Mouse (Mus musculus): ENCODE data around the gene Gfy.

The Gfy gene

DNA sequence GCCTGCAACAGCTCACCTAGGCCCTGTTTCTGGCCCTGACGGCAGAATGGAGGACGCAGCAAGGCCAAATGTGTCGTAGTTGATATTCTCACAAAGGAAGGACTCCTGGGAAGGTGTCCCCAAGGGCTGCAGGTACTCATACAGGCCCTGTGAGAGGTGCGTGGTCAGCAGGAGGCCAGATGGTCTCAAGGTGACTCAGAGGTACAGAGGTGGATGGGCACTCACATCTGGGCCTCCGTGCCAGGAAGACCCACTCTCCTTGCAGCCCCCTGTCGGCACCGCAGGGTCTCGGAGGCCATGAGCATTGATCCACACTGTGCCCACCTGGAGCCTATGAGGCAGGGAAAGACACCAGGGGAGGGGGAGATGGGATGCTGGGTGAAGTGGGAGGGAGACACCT is 33.9 kb downstream of the Gfy start:
- no peak for DNase-seq

DNA sequence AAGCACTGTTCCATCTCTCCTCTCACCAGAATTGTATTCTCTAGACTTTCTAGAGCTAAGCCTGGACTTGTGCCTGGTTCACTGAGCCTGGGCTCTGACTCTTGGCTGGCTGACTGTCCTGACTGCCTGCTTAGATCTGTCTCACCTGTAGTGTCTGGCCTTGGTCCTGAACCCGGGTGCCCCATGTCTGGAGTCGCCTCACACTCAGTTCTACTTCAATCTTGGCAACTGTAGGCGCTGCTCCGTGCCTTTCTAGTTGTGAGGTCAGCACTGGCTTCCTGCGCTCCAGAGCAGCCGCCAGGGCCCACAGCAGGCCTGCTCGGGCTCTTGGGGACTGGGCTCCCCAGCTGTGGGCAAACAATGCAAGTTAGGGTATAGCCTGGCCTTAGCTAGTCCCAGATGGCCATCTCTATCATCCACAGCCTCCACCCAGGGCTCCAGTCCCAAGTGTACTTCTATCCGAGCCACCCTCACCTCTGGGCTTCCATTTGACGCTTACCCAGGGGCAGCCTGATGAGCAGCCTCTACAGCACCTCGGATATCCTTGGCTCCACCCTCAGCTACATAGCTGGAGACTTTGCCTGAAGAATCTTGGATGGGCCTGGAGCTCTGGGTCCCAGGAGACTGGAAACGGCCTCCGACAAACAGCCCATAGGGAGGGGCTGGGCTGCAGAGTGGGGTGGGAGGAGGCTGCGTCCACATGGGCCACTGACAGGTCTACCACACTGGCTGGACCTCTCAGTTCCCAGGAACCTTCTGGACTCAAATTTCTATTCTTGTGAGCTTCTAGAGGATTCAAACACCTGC is 34.8 kb downstream of the Gfy start:
- no peak for DNase-seq

DNA sequence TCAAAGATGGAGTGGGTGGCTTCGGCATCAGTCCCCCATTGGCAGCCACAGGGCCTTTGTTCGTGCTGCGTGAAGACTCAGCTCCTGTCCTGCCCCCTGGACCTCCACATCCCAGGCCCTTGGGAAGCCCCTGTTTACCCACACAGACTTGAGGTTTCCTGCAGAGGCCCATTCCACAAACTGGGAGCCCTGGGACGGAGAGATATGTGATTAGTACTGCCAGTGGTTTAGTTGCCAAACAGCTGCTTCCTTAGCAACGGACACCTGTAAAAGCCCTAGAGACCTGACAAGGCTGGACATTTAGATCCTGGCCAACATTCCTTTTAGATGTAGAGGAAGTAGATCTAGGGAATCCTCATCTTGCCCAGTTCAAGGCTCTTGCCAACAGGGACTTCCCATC is 37.5 kb downstream of the Gfy start:
- DNase-seq, result no peak

DNA sequence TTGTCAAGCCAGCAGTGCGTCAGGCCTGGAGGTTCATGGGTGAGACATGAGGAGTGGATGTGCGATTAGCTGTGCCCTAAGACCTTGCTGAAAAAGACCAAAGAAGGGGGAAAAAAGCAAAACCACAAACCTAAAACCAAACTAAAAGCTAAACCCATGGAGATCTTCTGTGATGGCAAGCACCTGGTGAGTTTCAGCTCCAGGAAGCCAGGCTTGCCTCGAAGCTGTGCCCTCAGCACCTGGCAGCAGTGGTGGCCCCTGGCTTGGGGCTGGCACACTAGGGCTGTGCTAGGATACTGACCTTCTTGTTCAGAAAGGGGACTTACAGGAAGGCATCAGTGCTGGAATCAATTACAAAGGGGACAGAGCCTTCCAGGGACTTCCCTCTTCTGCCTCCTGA is 38.0 kb downstream of the Gfy start:
- DNase-seq, result no peak

DNA sequence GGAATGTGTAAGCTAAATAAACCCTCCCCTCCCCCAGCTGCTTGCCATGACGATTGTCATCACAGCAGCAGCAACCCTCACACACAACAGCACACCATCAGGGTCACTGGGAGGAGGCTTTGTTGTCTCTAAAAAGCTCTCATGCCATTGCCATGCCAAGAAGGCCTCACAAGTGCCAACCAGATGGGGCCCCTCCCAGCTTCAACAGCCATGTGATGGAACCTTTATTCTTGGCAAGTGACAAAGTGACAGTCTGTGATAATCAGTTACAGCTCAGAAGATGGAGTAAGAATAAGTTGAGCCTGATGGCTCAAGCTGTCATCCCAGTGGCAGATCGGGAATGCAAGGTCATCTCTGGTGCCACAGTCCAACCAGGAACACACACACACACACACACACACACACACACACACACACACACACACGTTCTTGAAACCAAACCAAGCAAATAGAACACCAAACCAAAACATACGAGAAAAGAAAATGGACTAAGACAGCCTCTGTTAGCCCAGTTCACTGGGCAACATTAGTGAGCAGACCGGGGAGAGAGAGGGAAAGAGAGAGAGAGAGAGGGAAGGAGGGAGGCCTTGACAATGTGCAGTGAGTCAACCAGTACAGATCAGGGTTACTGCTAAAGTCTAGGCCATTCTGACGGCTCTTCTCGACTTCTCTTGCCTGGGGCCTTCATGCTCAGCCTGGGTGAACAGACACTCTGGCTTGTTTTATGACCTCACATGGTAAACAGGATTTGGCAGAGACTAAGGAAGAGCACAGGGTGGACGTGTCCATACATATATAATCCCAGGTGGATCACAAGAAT is 39.3 kb downstream of the Gfy start:
- no peak for DNase-seq

DNA sequence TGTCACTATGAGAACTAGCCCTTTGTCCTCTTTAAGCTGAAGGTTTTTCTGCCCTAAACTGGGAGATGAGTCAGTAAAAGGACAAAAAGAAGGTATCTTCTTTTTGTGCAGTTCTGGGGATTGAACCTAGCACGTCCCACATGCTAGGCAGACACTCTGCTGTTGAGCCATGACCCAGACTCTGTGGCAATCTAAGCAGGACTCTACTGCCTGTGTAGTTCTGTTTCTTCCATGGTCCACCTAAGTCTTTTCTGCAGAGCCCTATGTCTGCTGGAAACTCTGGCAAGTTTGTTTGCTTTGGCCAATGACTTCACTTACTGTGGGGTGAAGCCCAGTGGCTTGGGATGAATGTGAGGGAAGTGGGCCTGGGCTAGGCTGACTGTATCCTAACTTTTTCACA is 41.0 kb downstream of the Gfy start:
- no peak for DNase-seq

DNA sequence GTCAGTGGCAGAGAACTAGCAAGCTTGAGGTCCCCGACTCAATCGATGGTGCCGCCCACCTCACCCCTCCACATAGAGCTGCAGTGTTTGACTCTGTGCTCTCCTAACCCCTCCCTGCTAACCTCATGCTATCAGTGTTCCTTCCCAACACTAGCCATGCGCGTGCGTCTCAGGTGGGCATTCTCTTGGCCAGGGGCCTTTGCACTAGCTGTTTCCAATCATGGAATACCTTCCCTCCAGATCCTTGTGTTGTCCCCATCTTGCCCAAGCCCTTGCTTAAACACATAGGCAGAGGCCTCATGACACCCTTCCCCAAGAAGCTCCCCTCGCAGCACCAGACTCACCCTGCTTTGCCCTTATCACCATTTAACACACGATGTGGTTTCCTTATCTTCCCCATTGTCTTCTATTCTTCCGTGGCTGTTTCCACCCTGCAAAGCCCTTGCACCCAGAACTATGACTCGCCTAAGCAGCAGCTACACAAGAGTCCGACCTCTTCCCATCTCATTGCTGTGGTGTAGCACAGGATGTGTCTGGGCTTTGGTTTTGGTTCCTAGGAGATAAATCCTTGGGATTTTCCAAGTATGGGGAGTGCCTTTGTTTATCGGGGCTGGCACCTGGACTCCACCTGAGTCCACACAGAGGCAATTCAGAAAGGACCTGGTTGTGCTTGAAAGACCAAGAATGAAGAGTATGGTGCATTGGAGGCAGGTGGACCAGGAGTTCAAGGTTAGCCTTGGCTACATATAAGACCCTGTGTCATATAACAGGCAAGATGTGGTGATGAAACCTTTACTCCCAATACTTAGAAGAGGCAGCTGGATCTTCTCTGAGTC is 42.0 kb downstream of the Gfy start:
- DNase-seq, result peak; percentile 60

DNA sequence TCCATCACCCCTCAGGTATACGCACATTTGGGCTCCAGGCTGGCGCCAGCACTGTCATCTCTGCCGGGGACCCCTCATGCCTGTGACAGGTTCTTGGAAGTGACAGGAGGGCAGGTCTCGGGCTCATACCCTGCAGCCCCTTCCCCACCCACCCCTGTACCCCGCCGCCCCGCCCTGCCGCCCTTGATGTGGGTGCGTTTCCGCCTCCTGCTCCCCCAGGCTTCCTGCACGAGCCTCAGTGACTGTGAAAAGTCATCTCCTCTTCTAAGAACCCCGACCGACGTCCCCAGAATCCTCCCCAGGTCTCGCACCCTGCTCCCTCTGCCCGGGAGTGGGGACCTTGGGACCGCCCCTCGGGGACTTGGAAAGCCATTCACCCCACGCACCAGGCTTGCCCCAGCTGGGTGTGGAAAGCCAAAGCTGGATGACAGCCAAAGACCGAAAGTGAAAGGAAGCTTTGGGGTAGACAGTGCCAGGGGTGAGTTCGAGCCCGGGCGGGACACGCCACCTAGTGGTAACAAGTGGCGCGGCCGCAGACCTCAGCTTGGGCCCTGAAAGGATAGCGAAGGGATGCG is 43.3 kb downstream of the Gfy start, which contains the start of the genes Gm45713 and Flt3l:
Gene Gm45713 (minus strand): TSS at position 239 of the 575 bp plus-strand sequence.
Gene Flt3l (minus strand): TSS at position 440 of the 575 bp plus-strand sequence.
- peak; percentile 89 for DNase-seq

DNA sequence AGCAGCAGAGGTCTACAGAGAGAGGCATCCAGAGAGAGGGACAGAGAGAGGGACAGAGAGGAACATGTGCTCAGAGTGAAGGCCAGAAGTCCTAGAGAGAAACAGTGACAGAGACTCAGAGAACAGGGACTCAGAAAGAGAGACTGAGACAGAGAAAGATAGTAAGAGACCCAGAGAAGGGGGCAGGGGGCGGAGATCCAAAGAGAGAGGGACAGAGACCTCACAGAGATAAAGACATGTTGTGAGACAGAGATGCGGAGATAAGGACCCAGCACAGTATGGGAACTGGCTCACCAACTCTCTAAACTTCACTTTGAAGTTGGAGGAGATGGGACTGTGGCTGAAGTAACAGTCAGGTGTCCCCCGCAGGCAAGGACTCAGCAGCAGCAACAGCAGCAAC is 44.0 kb downstream of the Gfy start:
- peak; percentile 52 for DNase-seq

DNA sequence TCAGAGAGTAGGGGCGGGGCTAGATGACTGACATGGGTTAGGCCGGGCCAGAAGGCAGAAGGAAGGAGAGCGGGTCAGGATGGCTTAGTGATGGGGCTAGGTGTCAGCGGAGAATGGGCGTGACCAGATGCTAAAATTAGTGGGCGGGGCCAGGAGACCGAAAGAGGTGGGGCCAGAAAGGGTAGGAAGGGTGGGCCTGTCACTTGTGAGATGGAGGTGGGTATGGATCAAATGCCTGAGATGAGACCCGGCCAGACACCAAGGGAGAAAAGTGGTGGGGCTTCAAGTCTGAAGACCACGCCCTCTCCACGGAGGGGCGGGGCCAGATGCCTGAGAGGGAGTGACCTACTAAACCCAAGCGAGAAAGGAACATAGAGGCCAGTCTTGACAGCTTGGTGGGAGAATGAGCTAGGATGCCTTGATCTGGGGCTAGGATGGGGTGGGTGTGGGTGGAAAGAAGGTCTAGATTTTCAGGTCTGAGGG is 44.8 kb downstream of the Gfy start:
- peak; percentile 84 for DNase-seq

DNA sequence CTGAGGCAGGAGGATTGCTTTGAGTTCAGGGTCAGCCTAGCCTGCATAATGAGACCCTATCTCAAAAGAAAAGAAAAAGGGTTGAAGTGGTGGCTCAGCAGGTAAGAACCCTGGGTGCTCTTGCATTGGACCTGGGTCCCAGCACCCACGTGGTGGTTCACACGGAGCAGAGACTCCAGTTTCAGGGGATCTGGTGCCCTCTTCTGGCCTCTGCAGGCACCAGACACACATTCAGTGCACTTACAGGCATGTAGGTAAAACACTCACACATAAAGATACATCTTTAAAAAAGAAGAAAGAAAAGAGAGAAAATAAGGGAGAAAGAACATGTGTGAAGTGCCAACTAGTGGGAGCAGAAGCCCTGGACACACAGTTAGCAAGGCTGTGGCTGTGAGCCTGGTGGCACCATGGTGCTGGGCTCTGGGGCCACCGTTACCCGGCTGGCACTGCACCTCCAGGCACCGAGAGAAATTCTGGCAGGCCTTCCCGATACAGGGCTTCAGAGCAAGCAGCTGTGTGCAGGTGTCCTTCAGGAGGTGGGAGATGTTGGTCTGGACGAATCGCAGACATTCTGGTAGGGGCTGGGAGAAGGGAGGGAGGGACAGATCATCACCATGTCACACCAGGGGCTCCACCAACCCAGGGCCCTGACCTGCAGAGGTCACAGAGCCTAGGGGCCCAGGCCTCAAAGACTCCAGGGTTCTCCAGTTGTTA is 45.8 kb downstream of the Gfy start:
- DNase-seq, result no peak

DNA sequence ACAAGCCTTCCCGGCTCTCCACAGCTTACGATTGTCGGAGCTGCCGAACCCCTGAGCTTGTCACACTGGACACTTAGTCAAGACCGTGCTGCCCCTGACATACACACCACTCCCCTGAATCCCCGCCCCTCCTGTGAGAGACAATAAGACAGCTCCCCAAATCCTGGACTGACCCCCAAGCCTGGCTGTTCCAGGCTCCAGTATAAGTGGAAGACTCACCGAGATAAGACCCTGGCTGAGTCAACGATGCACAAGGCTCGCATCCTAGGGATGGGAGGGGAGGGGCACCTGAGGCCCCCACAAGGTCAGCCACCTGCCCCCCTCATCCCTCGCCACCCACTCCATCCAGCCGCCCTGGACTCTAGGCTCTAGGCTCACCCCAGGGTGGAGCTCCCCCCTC is 47.5 kb downstream of the Gfy start:
- no peak for DNase-seq

DNA sequence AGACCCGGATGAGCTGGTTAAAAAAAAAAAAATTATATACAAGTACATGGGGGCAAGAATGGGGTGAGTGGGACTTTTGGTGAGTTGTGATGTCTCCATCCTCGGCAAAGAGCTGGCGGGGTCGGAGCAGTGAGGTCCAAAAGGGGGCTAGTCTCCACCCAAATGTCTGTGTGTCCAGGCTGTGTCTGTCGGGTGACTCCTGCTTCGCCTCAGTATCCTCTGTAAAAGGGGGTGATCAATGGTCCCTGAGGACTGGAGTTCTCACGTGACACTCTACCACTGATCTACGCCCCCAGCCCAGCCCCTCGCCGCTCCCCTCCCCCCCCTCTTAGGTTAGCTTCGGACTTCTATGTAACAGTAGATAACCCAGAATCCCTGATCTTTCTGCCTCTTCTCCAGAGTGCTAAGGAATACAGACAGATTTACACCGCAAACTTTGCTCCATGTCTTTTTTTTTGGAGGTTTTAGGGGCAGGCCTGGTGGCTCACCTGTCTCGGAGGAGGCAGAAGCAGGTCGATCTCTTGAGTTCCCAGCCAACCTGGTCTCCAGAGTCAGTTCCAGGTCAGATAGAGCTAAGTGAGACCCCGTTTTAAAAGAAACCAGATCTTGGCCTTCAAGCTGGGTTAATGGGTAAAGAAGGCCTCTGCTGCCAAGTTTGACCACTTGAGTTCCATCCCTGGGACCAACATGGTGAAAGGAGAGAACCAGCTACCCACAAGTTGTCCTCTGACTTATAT is 49.4 kb downstream of the Gfy start:
- no peak for DNase-seq

DNA sequence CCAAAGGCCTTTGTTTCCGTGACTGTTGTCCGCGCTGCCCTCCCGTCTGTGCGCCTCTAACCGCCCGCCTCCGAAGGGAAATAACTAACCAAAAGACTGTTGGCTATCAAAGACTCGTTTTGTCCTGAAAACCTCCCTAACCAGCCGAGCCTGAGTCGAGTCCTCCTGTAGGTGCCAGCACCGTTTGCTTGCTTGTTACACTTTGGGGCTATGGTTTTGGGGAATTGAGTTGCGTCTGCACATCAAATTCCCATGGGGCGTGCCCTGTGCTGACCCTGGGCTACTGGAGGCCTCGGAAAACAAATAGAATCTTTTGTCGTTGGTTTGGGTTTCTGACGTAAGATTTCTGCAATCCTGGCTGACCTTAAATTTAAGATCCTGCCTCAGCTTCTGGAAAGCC is 50.1 kb downstream of the Gfy start:
- peak; percentile 56 for DNase-seq

DNA sequence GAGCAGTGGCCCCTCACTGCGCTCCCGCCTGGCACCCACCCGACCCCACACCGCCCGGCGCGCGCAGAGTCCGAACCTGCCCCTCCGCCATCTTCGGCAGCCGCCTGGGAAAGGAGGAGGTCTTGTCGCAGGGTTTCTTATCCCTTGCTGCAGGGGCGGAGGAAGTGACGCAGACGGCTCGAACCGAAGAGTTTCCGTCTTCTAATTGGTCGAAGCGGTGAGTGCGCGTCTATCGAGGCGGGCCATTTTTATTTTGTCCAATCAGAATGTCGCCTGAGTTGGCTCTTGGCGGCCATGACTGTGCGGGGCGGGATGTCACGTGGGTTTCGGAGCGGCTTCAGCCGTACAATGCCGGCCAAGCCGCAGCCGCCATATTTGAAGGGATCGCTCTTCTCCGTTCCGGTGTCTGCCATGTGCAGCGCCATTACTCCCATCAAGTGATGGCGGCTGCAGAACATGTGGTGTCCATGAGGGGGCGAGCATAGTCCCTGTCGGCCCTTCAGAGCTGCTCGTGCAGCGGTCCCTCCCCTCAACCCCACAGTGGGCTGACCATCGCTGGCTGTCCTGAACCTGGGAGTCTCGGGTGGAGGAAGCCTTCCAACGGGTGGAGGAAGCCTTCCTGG is 50.6 kb downstream of the Gfy start, which contains the start of gene Rpl13a:
Gene Rpl13a (minus strand): TSS at position 138 of the 623 bp plus-strand sequence.
- peak; percentile 97 for DNase-seq

DNA sequence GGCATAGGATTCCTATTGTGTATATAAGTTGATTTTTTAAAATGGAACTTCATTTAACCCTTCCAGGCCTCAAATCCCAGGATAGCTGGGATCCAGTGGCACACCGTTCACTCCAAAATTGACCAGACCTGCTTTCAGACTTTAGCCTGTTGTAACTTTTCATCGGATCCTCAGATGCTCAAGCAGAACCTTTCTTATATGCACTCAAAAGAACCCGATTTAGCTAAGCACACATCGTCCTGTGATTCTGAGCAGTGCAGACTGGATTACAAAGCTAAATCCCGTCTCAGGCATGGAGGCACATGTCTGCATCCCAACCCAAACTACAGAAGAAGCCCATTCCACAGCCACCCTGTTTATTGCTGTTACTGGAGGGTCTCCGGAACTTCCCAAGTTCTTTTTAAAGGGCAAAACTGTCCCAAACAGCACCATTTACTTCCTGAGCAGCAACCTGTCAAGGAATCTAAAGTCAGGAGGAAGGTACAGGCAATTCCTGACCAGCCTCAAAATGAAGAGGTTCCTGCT is 51.6 kb downstream of the Gfy start:
- DNase-seq, result no peak

DNA sequence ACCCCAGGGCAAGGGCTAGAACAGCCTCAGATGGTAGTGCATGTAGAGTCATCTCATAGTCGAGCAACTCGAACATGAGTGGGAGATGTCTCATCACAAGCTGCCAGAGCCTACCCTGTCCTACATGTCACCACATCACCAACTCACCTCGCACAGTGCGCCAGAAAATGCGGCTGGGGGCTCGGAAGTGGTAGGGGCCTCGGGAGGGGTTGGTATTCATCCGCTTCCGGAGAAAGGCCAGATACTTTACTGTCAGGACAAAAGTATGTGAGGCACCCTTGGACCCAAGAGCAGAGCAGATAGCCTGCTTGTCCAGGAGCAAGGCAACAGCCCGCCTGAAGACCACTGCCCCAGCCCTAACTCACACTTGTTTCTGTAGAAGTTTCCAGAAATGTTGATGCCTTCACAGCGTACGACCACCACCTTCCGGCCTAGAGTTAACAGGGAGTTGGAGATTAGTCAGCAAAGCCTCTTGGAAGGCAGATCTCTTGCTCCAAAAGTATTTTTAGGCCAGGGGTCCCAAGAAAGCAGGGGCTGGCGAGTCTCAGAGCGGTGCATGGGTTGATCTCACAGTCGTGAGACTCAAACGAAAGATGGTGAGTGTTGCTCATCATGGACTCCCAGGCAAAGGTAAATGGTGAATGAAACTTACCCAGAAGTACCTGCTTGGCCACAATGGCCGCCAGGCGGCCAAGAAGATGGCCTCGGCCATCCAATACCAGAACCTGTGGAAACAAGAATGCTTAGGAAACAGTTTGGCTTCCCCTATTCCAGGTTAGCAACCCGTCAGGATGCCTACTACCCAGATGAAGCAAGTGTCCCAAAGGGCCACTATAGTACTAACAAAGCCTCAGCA is 52.3 kb downstream of the Gfy start:
- DNase-seq, result no peak

Measured in liver (tissue).